Mouse (Mus musculus): Measurements from ENCODE around the gene Polg2. TPM values are rescaled to one million over a fixed set of nuclear protein-coding genes. Genes with fewer than 3 reads are reported as not detected.
"Not testable (repeated sequence)": the region's sequence is repeated elsewhere in the genome, so short reads cannot be mapped to it uniquely, and the experiment has no call there.

Polg2 gene
- total RNA-seq, 2 experiments from 2014 or later: 3.3 to 5.3 TPM

- no peak for DNase-seq (ENCODE audit: low spot score in 2 of 2)
These were observed 10.3 kb upstream of the Polg2 start for GRCm38 (mm10) chr11:106789649-106790048.

GRCm38 (mm10) chr11:106788775-106789459, 9.6 kb upstream of the Polg2 start, which contains the start of the genes Ddx5 and Cep95:
Gene Ddx5 (minus strand): TSS chr11:106789185.
Gene Cep95 (plus strand): TSS chr11:106789252.
- DNase-seq (ENCODE audit: low spot score in 2 of 2): peak in 1 of 2 experiments; percentile 97

- peak; percentile 98 to 100 for DNase-seq (ENCODE audit: low spot score in 2 of 2)
These were observed 8.9 kb upstream of the Polg2 start for GRCm38 (mm10) chr11:106788026-106788774.

DNA sequence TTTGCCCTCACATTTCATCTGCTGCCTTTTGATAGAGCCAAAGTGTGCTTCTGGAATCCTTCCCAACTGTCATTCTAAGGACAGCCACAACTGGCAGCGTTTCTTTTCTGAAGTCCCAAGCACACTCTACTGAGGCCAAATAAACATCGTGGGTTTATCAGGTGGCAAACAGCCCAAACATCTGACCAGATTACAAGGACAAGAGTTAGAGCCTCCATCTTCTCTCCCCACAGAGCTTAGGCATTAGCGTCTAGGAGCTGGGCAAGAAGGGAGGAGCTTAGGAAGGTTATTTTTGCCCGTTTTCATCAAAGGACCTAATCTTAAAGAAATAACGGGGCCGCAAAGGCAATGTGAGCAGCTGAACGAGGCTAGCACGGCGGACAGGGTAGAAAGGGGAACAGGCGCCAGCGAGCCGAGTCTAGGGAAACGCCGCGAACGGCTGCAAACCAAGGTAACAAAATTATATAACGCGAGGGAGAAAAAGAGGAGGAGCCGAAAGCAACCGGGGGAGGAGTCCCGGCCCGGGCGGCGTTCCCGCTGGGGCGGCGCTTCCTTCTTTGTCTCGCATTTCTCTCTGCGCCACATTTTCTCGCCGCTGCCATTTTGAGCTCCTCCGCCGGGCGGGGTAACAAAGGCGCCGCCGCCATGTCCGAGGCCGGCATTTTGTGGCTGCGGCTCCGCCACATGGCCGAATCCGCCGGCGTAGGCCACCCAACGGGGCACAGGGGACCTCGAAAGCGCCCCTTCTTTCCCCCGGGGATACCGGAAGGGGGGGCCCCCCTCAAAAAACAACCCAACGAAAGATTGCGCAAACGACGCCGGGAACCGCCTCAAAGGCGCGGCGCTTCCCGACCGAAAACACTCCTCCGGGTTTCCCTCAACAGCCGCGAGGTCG, 8.0 kb upstream of the Polg2 start:
- DNase-seq (ENCODE audit: low spot score in 2 of 2): peak; percentile 87 to 91

- no peak for DNase-seq (ENCODE audit: low spot score in 2 of 2)
These were observed 5.7 kb upstream of the Polg2 start for GRCm38 (mm10) chr11:106785043-106785442.

- DNase-seq (ENCODE audit: low spot score in 2 of 2): no peak
These were observed 5.1 kb upstream of the Polg2 start for GRCm38 (mm10) chr11:106784476-106784875.

GRCm38 (mm10) chr11:106782841-106783764, 3.8 kb upstream of the Polg2 start:
- DNase-seq (ENCODE audit: low spot score in 2 of 2): no peak

- not testable (repeated sequence) for DNase-seq (ENCODE audit: low spot score in 2 of 2)
These were observed 2.9 kb upstream of the Polg2 start for GRCm38 (mm10) chr11:106782271-106782670.

- DNase-seq (ENCODE audit: low spot score in 2 of 2): no peak
These were observed 1.4 kb upstream of the Polg2 start for GRCm38 (mm10) chr11:106780590-106781220.

DNA sequence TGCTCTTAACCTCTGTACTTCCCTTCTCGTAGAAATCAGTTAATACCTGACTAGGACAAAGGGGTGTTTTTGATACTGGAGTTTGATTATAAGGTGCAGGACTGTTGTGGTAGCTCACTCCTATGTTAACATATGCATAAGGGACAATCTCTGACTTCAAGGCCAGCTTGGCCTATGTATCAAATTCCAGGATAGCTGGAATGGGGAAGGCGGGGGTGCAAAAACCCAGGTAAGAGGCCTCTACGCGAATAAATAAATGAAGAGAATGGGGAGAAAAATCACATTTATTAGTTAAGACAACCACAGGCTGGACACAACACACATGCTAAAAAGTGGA, 720 bp upstream of the Polg2 start:
- no peak for DNase-seq (ENCODE audit: low spot score in 2 of 2)

DNA sequence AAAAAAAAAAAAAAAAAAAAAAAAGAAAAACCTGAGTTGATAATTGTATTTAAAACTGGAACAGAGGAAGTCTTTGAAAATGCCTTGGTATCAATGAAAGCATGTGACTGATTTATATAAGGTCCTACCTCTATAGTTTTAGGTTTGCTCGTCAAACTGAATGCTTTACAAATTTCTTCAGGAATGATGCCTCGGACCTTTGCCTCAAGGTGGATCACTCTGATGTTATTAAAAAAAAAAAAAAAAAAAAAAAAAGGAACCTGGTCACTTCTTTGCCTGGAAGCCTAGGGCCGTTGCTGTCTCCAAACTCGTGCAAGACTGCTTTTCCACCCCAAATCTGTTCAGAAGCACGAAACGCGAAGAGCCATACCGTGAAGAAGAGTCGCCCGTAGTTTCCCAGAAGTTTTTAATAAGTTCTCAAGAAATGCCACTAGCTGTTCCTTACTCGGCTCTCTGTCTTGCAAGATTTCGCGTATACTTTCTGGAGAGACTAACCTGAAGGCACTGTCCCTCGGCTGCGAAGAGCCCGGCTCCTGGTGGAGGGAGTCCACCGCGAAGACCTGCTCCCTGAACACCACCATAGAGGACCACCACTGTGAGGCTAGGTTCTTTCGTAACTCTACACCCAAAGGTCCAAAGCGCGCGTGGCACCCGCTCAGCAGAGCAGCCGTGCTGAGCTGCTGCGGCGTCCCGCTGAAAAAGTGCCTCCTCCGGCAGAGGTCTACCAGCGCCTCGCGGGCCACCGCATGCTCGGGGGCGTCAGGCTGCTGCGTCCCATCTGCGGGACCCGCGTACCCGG, 549 bp downstream of the Polg2 start:
- no peak for DNase-seq (ENCODE audit: low spot score in 2 of 2)

DNA sequence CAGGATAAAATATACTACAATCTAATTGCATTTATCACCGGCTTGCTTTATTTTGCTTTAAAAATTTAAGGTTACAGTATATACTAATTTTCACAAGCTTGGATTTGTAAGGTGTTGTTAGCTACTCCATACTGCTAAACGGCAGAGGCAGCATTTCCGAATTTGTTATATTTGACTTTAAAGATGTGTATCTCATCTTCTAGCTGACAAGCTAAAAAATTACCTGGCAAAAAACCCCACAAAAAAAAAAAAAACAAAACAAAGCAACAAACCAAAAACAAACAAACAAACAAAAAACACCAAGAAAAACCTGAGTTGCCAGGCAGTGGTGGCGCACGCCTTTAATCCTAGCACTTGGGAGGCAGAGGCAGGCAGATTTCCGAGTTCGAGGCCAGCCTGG, 1.2 kb downstream of the Polg2 start:
- no peak for DNase-seq (ENCODE audit: low spot score in 2 of 2)

- no peak for DNase-seq (ENCODE audit: low spot score in 2 of 2)
These were observed 1.9 kb downstream of the Polg2 start for GRCm38 (mm10) chr11:106777395-106777794.

GRCm38 (mm10) chr11:106776960-106777359, 2.4 kb downstream of the Polg2 start:
- no peak for DNase-seq (ENCODE audit: low spot score in 2 of 2)

DNA sequence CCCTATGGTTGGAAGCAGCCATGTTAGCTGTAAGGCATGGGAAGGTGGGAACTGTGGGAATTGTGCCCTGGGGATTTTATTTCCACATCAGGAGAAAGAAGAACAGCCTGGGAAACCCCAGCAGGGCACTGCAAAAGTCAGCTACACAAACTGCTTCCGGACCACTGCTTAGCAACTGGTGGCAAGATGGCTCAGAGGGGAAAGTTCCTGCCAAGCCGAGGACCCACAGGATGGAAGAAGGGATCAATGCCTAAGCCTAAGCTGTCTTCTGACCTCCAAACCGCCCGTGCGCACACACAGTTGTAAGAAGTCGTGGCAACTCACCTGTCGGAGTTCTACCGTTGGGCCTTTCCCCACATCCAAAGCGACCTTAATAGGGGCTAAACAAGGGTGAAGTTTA, 6.3 kb downstream of the Polg2 start:
- DNase-seq (ENCODE audit: low spot score in 2 of 2): no peak

DNA sequence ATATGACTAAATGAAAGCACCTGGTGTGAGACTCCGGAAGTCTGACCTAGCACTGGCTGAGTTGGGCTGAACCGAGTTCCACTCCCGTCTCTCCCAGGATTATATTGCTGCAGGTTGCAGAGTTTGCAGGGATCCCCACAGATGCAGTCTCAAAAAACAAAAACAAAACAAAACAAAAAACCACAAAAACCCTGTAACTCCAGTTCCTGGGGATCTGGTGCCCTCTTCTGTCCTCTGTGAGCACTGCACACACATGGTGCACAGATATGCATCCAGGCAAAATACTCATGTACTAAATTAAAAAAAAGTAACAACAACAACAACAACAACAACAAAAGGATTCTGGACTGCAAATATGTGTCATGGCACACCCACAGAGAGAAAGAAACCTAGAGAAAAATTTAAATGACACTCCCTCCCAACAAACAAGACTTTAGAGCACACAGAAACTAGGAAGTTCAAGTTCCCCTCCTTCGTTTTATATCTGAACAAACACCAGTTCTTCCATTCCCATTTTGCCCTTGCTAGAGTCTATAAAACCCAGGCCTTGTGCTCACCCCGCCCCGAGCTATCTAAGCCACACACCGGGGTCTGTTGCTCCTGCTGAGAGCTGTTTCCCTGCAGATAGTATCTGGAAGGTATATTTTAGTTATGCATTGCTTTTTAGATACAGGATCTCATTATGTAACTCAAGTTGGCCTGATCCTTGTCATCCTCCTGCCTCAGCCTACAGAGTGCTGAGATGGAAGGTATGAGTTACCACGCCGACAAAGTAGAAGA, 9.0 kb downstream of the Polg2 start:
- DNase-seq (ENCODE audit: low spot score in 2 of 2): no peak

GRCm38 (mm10) chr11:106767516-106767915, 11.8 kb downstream of the Polg2 start:
- no peak for DNase-seq (ENCODE audit: low spot score in 2 of 2)

GRCm38 (mm10) chr11:106766611-106767162, 12.7 kb downstream of the Polg2 start:
- no peak for DNase-seq (ENCODE audit: low spot score in 2 of 2)

Data from layer of hippocampus, postnatal 14 days (tissue).